Mouse (Mus musculus) E14TG2a.4 (cell line): ENCODE results near the gene Proca1.

ENCODE experiments used
- CTCF ChIP-seq: conservative IDR thresholded peaks from 2 replicates; pipeline ENCODE4 v1.5.1; 2014; ENCODE audit warnings: low read length
- NANOG ChIP-seq: IDR thresholded peaks from 2 replicates; pipeline ENCODE4 v1.6.1; 2014; ENCODE audit warnings: borderline replicate concordance, low read length, mixed read lengths
- POU5F1 ChIP-seq: IDR thresholded peaks from 2 replicates; pipeline ENCODE4 v1.6.1; 2014; ENCODE audit warnings: low read length, borderline replicate concordance

DNA sequence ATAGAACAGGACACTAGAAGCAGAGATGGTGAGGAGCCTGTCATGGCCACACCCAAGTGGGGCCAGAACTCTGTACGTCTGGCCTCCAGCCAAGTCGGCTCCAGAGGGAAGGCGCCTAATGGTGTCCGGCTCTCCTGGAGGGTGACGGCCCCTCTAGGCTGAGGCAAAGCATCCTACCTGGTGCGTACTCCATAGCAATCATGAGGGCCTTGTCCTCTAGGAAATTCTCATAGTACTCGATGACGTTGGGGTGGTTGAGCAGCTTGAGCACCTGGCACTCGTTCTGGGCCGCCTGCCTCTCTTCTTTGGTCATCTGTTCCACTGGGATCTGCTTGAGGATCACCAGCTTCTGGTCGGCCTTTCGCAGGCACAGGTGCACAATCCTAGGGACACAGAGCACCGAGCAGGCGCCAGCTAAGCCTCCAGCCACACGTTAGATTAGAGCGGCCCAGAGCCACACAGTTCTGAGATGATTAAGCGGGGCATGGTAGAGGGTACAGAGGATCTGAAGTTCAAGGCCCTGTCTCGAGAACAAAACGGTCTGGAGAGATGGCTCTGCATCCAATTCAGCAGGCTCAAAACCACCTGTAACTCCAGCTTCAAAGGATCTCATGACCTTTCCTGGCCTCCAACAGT lies 20.3 kb upstream of the Proca1 start:
- TF ChIP-seq CTCF, result no peak
- no peak for TF ChIP-seq NANOG
- no peak for TF ChIP-seq POU5F1
